Mouse (Mus musculus) kidney, adult 2 months (tissue): ENCODE data around the gene Man1a2. TPM values are rescaled to one million over a fixed set of nuclear protein-coding genes. Genes with fewer than 3 reads are reported as not detected.

Source experiments
- DNase-seq: peaks from one replicate; pipeline ENCODE4 v3.0.0; 2021
- H3K27ac ChIP-seq: fragments of 200-500 bp; 2 replicates; pipeline ENCODE4 v1.5.1; 2012; ENCODE audit warnings: low read depth, low read length, control low read depth, inconsistent platforms; ENCODE audit not compliant: insufficient read depth
- H3K27me3 ChIP-seq: fragments of 200-500 bp; replicated peaks from 2 replicates; pipeline ENCODE4 v1.6.1; 2012; ENCODE audit warnings: mild to moderate bottlenecking, moderate library complexity, low read length, inconsistent platforms; ENCODE audit not compliant: control insufficient read depth, insufficient read depth
- H3K36me3 ChIP-seq: fragments of 200-500 bp; 2 replicates; pipeline ENCODE4 v1.6.1; 2012; ENCODE audit warnings: mild to moderate bottlenecking, moderate library complexity, low read length, inconsistent platforms; ENCODE audit not compliant: control insufficient read depth, insufficient read depth
- H3K4me1 ChIP-seq: fragments of 200-500 bp; 2 replicates; pipeline ENCODE4 v1.6.1; 2011; ENCODE audit warnings: low read length; ENCODE audit not compliant: control insufficient read depth, insufficient read depth
- H3K4me3 ChIP-seq: fragments of 200-500 bp; 2 replicates; pipeline ENCODE4 v1.5.1; 2011; ENCODE audit warnings: mild to moderate bottlenecking, low read depth, low read length, control low read depth; ENCODE audit not compliant: insufficient read depth
- CTCF ChIP-seq: fragments of 200-500 bp; conservative IDR thresholded peaks from 2 replicates; pipeline ENCODE4 v1.5.1; 2011; ENCODE audit warnings: low read depth, mild to moderate bottlenecking, control low read depth, low read length, moderate library complexity, mixed read lengths; ENCODE audit not compliant: insufficient read depth, insufficient read length
- POLR2A ChIP-seq: fragments of 200-500 bp; IDR thresholded peaks from one replicate; pipeline ENCODE4 v1.6.1; 2011; ENCODE audit warnings: low read depth, low read length, control low read depth
- WGBS: fragments of 180-500 bp; shearing (Covaris S2); methylation state at CpG from one replicate; pipeline ENCODE4 v1.1.7; 2018; 5-methylcytosine and 5-hydroxymethylcytosine counted together
- polyA plus RNA-seq: library from polyadenylated mRNA; depleted of rRNA; stranded (reverse); fragments of >200 nt; gene quantifications from 2 replicates; pipeline ENCODE4 v1.2.3, GENCODE M21; 2012

Gene Man1a2
- polyA plus RNA-seq, 1 experiment = 9.5 TPM

DNA sequence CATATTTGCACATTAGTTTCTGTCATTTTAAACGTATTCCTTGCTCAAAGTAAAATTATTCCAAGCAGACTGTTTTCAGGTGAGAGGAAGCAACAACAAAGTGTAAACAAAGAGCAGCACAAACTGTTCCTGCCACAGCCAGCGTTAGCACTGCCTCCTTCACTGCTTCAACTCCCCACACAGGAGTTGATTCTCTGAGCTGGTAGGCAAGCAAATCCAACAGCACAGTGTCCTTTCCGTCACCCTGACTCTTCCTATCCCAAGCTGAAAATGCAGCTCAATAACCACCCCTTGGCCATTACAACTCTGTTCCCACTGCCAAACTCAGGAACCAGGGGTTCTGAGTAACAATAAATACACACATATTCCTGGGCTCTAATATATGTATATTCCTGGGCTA, 2.5 kb downstream of the Man1a2 start:
- no peaks in the 10 kb centered on the region for H3K27me3 ChIP-seq
- no peak for DNase-seq
- no peak for TF ChIP-seq CTCF
- no peak for TF ChIP-seq POLR2A
- no peaks in the 10 kb centered on the region for H3K36me3 ChIP-seq
- WGBS = 14% methylated on average over 3 of the region's 3 CpGs
- no peak overlapping the region for H3K27ac ChIP-seq
- H3K4me1 ChIP-seq = peaks cover 27% of the 10 kb centered on the region
- H3K4me3 ChIP-seq = peak overlapping the region; percentile 34

- no peaks in the 10 kb centered on the region for H3K36me3 ChIP-seq
- no peaks in the 10 kb centered on the region for H3K27me3 ChIP-seq
- H3K27ac ChIP-seq = no peak overlapping the region
- no peak overlapping the region for H3K4me3 ChIP-seq
- DNase-seq = no peak
- peaks cover 30% of the 10 kb centered on the region for H3K4me1 ChIP-seq
- 35% methylated on average over 4 of the region's 4 CpGs for WGBS
- TF ChIP-seq CTCF (no peak), POLR2A (no peak)
Observed at GRCm38 (mm10) chr3:100682281-100682680, 3.0 kb downstream of the Man1a2 start.

GRCm38 (mm10) chr3:100681448-100682092, 3.7 kb downstream of the Man1a2 start:
- Histone ChIP-seq H3K36me3 (no peaks in the 10 kb centered on the region), H3K4me1 (peaks cover 27% of the 10 kb centered on the region), H3K27ac (no peak overlapping the region), H3K4me3 (peak overlapping the region; percentile 26; the same call in 1 of the 2 replicates), H3K27me3 (no peaks in the 10 kb centered on the region)
- 17% methylated on average over 11 of the region's 11 CpGs for WGBS
- TF ChIP-seq POLR2A (no peak), CTCF (no peak)
- DNase-seq = no peak

DNA sequence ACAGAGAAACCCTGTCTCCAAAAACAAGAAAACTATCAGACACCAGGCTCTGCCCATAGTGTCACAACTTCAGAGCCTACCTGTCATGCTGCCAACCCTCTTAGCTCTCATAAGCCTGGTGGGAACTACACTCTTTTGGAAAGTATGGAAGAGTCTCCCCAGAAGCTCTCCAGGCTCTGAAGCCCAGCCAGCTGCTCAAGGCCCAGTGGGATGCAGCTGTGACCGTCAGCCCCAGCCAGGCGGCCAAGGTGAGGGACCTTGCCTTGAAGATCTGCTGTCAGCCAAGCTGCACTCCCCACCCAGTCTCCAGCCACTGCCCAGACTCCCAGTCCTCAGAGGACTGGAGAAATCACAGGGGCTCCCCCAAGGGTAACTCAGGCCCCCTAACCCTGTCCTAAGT, 5.1 kb downstream of the Man1a2 start:
- no peak for TF ChIP-seq POLR2A
- TF ChIP-seq CTCF = no peak
- H3K4me3 ChIP-seq = no peak overlapping the region
- DNase-seq = no peak
- WGBS = 79% methylated on average over 2 of the region's 2 CpGs
- H3K36me3 ChIP-seq = no peaks in the 10 kb centered on the region
- peaks cover 27% of the 10 kb centered on the region for H3K4me1 ChIP-seq
- H3K27me3 ChIP-seq = no peaks in the 10 kb centered on the region
- no peak overlapping the region for H3K27ac ChIP-seq

GRCm38 (mm10) chr3:100678951-100679570, 6.2 kb downstream of the Man1a2 start:
- no peak for DNase-seq

GRCm38 (mm10) chr3:100675146-100675545, 10.2 kb downstream of the Man1a2 start:
- whole genome bisulfite sequencing = 59% methylated on average over 4 of the region's 4 CpGs
- TF ChIP-seq POLR2A (no peak), CTCF (no peak)
- H3K4me1 ChIP-seq = peaks cover 27% of the 10 kb centered on the region
- no peak for DNase-seq
- no peaks in the 10 kb centered on the region for H3K27me3 ChIP-seq
- H3K4me3 ChIP-seq = no peak overlapping the region
- H3K36me3 ChIP-seq = no peaks in the 10 kb centered on the region
- no peak overlapping the region for H3K27ac ChIP-seq

More at GRCm38 (mm10) chr3:100678951-100679570, 6.2 kb downstream of the Man1a2 start:
- Histone ChIP-seq H3K4me1 (peaks cover 30% of the 10 kb centered on the region), H3K36me3 (no peaks in the 10 kb centered on the region), H3K27ac (no peak overlapping the region), H3K27me3 (no peaks in the 10 kb centered on the region), H3K4me3 (no peak overlapping the region)
- WGBS = 78% methylated on average over 6 of the region's 6 CpGs
- no peak for TF ChIP-seq CTCF
- no peak for TF ChIP-seq POLR2A

GRCm38 (mm10) chr3:100670412-100670811, 14.9 kb downstream of the Man1a2 start:
- H3K4me3 ChIP-seq = no peak overlapping the region
- DNase-seq = peak; percentile 36
- 57% methylated on average over 2 of the region's 2 CpGs for WGBS
- TF ChIP-seq POLR2A = no peak
- no peak for TF ChIP-seq CTCF
- H3K36me3 ChIP-seq = no peaks in the 10 kb centered on the region
- no peaks in the 10 kb centered on the region for H3K27me3 ChIP-seq
- no peak overlapping the region for H3K27ac ChIP-seq
- peaks cover 13% of the 10 kb centered on the region; the same call in 1 of the 2 replicates for H3K4me1 ChIP-seq
